Mouse (Mus musculus): ENCODE data around the gene Abhd11.

- no peak for TF ChIP-seq POLR2A (IDR thresholded peaks at IDR 0.05; ENCODE audit: extremely low read depth, insufficient read depth, low read length)
- TF ChIP-seq CTCF (IDR thresholded peaks at IDR 0.05; ENCODE audit: extremely low read depth, insufficient read depth, low read length), result no peak
Observed at GRCm38 (mm10) chr5:134967164-134967944, 41.6 kb upstream of the Abhd11 start.
